Mouse (Mus musculus): ENCODE data around the gene Camta1. TPM values are rescaled to one million over a fixed set of nuclear protein-coding genes. Genes with fewer than 3 reads are reported as not detected.

Camta1 gene
- polyA plus RNA-seq, 1 experiment from 2014 or later, result 137 TPM

- no peak for ATAC-seq (replicated peaks; ENCODE audit: insufficient number of reproducible peaks, low FRiP score, low TSS enrichment)
- no peak overlapping the region for H3K27ac ChIP-seq (ENCODE audit: low read depth, low read length)
- no peaks in the 10 kb centered on the region for H3K9me3 ChIP-seq (replicated peaks; ENCODE audit: control insufficient read depth, low read length)
- H3K9ac ChIP-seq (ENCODE audit: low read depth, low read length), result no peak overlapping the region
- no peak overlapping the region for H3K4me3 ChIP-seq (ENCODE audit: low read depth, low read length)
- H3K4me2 ChIP-seq, result no peak overlapping the region
- H3K36me3 ChIP-seq (ENCODE audit: control insufficient read depth, insufficient read depth, low read length), result no peaks in the 10 kb centered on the region
- 75% methylated on average over 4 of the region's 4 CpGs for WGBS (ENCODE audit: insufficient replicate concordance)
- no peaks in the 10 kb centered on the region for H3K27me3 ChIP-seq (ENCODE audit: control insufficient read depth, insufficient read depth, low read length)
- no peaks in the 10 kb centered on the region for H3K4me1 ChIP-seq (ENCODE audit: control insufficient read depth, insufficient read depth, low read length)
Measured at GRCm38 (mm10) chr4:151567105-151567504, 294.6 kb downstream of the Camta1 start.

DNA sequence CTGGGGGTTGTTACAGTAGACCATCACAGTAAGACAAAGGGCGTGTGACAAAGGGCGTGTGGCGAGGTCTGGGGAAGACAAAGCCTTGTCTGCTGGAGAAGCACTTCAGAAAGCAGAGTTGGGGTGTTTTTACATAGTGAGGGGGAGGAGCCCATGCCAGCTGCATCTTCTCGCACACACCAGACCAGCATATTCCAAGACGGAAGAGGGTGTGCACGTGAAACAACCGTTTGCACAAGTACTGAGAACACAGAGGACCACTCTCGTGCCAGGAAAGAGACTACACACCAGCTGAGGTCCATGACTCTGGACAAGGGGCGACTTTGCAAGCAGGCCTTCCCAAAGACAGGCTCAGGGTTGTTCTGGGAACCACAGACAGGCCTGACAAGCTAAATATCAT lies 306.2 kb downstream of the Camta1 start:
- H3K36me3 ChIP-seq (ENCODE audit: control insufficient read depth, insufficient read depth, low read length), result no peaks in the 10 kb centered on the region
- H3K4me3 ChIP-seq (ENCODE audit: low read depth, low read length), result no peak overlapping the region
- no peak for ATAC-seq (replicated peaks; ENCODE audit: insufficient number of reproducible peaks, low FRiP score, low TSS enrichment)
- no peaks in the 10 kb centered on the region for H3K9me3 ChIP-seq (replicated peaks; ENCODE audit: control insufficient read depth, low read length)
- 73% methylated on average over 9 of the region's 9 CpGs for WGBS (ENCODE audit: insufficient replicate concordance)
- no peak overlapping the region for H3K9ac ChIP-seq (ENCODE audit: low read depth, low read length)
- H3K4me2 ChIP-seq, result no peak overlapping the region
- H3K27ac ChIP-seq (ENCODE audit: low read depth, low read length), result no peak overlapping the region
- no peaks in the 10 kb centered on the region for H3K27me3 ChIP-seq (ENCODE audit: control insufficient read depth, insufficient read depth, low read length)
- H3K4me1 ChIP-seq (ENCODE audit: control insufficient read depth, insufficient read depth, low read length), result no peaks in the 10 kb centered on the region

DNA sequence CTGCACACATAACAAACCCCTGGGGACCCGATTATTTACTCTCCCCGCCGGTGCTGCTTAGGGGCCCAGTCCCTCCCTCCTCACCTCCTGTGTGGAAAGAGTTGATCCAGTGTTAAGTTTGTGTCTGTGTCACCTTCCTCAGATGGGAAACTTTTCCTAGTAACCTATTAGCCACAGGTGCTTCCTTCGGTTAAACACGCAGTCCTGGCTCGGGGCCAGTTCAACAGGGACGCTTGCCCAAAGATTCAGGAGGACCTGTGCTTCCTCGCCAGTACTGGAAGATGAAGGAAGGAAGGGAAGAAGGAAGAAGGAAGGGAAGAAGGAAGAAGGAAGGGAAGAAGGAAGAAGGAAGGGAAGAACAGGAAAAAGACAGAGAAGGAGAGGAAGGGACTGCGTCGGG lies 312.2 kb downstream of the Camta1 start:
- Histone ChIP-seq H3K9me3 (replicated peaks; ENCODE audit: control insufficient read depth, low read length) (no peaks in the 10 kb centered on the region), H3K4me1 (ENCODE audit: control insufficient read depth, insufficient read depth, low read length) (no peaks in the 10 kb centered on the region), H3K27ac (ENCODE audit: low read depth, low read length) (no peak overlapping the region), H3K4me2 (no peak overlapping the region), H3K36me3 (ENCODE audit: control insufficient read depth, insufficient read depth, low read length) (no peaks in the 10 kb centered on the region), H3K4me3 (ENCODE audit: low read depth, low read length) (no peak overlapping the region), H3K27me3 (ENCODE audit: control insufficient read depth, insufficient read depth, low read length) (no peaks in the 10 kb centered on the region), H3K9ac (ENCODE audit: low read depth, low read length) (no peak overlapping the region)
- WGBS (ENCODE audit: insufficient replicate concordance), result 62% methylated on average over 10 of the region's 10 CpGs
- no peak for ATAC-seq (replicated peaks; ENCODE audit: insufficient number of reproducible peaks, low FRiP score, low TSS enrichment)

DNA sequence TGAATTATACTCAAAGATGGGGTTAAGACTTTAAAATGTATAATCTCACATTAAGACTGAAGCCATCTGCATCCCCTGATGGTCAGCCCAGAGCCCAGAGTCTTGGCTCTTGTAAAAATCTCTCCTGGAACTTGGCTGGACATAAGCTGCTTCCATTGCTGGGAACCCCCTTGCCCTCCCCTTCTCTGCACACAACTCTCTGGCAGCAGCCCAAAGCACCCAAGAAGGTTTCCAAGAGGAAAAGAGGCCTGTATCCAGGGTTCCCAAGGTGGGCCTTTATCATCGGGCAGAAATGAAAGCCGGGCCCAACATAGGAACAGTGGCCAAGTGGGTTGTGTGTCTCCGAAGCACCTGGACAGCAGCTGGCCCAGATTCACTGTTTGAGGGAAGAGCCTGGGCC lies 316.2 kb downstream of the Camta1 start:
- Histone ChIP-seq H3K27ac (ENCODE audit: low read depth, low read length) (no peak overlapping the region), H3K4me1 (ENCODE audit: control insufficient read depth, insufficient read depth, low read length) (no peaks in the 10 kb centered on the region), H3K4me3 (ENCODE audit: low read depth, low read length) (no peak overlapping the region), H3K9me3 (replicated peaks; ENCODE audit: control insufficient read depth, low read length) (no peaks in the 10 kb centered on the region), H3K36me3 (ENCODE audit: control insufficient read depth, insufficient read depth, low read length) (no peaks in the 10 kb centered on the region), H3K4me2 (no peak overlapping the region), H3K27me3 (ENCODE audit: control insufficient read depth, insufficient read depth, low read length) (no peaks in the 10 kb centered on the region), H3K9ac (ENCODE audit: low read depth, low read length) (no peak overlapping the region)
- ATAC-seq (replicated peaks; ENCODE audit: insufficient number of reproducible peaks, low FRiP score, low TSS enrichment), result no peak
- 87% methylated on average over 3 of the region's 3 CpGs for WGBS (ENCODE audit: insufficient replicate concordance)

DNA sequence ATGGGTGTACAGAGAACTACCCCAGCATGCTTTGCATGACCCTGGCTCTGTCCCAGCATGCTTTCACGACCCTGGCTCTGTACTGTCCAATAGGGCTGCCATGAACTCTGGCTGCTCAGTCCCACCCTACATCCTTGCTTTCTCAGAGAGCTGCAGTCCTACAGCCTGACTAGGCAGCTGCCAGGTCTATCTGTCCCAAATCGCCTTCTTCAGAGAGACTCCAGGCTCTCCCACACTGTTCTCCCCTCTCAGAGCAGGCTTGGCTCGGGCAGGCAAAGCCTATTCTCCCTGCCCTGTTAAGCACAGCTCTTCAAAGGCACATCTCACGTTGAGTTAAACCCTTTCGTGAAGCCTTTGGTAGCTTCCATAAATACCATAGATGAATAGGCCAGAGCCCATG lies 317.5 kb downstream of the Camta1 start:
- Histone ChIP-seq H3K9me3 (replicated peaks; ENCODE audit: control insufficient read depth, low read length) (no peaks in the 10 kb centered on the region), H3K27me3 (ENCODE audit: control insufficient read depth, insufficient read depth, low read length) (no peaks in the 10 kb centered on the region), H3K4me3 (ENCODE audit: low read depth, low read length) (no peak overlapping the region), H3K4me2 (no peak overlapping the region), H3K9ac (ENCODE audit: low read depth, low read length) (no peak overlapping the region), H3K27ac (ENCODE audit: low read depth, low read length) (no peak overlapping the region), H3K36me3 (ENCODE audit: control insufficient read depth, insufficient read depth, low read length) (no peaks in the 10 kb centered on the region), H3K4me1 (ENCODE audit: control insufficient read depth, insufficient read depth, low read length) (no peaks in the 10 kb centered on the region)
- WGBS (ENCODE audit: insufficient replicate concordance), result 61% methylated on average over 5 of the region's 5 CpGs
- ATAC-seq (replicated peaks; ENCODE audit: insufficient number of reproducible peaks, low FRiP score, low TSS enrichment), result no peak

DNA sequence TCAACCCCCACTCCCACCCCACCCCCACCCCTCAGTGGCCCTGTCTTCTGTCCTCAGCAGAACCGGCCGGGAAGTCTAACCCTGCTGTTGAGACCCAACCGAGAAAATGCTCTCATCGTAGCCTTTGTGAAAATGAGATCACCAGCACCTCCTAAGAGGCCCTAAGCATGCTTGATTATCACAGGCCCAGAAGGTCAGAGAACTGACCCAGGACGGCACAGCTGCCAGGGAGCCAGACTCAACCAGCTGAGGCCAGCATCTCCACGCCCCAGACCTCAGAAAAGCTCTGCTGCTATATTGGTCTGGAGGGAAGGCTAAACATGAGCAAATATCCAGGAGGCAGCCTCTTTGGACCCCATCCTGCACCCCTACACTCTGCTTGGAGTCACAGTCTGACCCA lies 321.1 kb downstream of the Camta1 start:
- no peak overlapping the region for H3K27ac ChIP-seq (ENCODE audit: low read depth, low read length)
- no peak for ATAC-seq (replicated peaks; ENCODE audit: insufficient number of reproducible peaks, low FRiP score, low TSS enrichment)

GRCm38 (mm10) chr4:151539881-151540280 lies 321.8 kb downstream of the Camta1 start:
- no peak overlapping the region for H3K27ac ChIP-seq (ENCODE audit: low read depth, low read length)
- no peak overlapping the region for H3K9ac ChIP-seq (ENCODE audit: low read depth, low read length)
- ATAC-seq (replicated peaks; ENCODE audit: insufficient number of reproducible peaks, low FRiP score, low TSS enrichment), result no peak

More for the DNA sequence above, 321.1 kb downstream of the Camta1 start:
- Histone ChIP-seq H3K4me3 (ENCODE audit: low read depth, low read length) (no peak overlapping the region), H3K4me1 (ENCODE audit: control insufficient read depth, insufficient read depth, low read length) (peaks cover 4% of the 10 kb centered on the region; the same call in 1 of the 2 replicates), H3K36me3 (ENCODE audit: control insufficient read depth, insufficient read depth, low read length) (no peaks in the 10 kb centered on the region), H3K4me2 (no peak overlapping the region), H3K9ac (ENCODE audit: low read depth, low read length) (no peak overlapping the region), H3K9me3 (replicated peaks; ENCODE audit: control insufficient read depth, low read length) (no peaks in the 10 kb centered on the region), H3K27me3 (ENCODE audit: control insufficient read depth, insufficient read depth, low read length) (no peaks in the 10 kb centered on the region)
- 47% methylated on average over 6 of the region's 6 CpGs for WGBS (ENCODE audit: insufficient replicate concordance)

GRCm38 (mm10) chr4:151539167-151539525 lies 322.5 kb downstream of the Camta1 start:
- 78% methylated on average over 10 of the region's 10 CpGs for WGBS (ENCODE audit: insufficient replicate concordance)
- no peaks in the 10 kb centered on the region for H3K27me3 ChIP-seq (ENCODE audit: control insufficient read depth, insufficient read depth, low read length)
- H3K36me3 ChIP-seq (ENCODE audit: control insufficient read depth, insufficient read depth, low read length), result no peaks in the 10 kb centered on the region
- peaks cover 6% of the 10 kb centered on the region; the same call in 1 of the 2 replicates for H3K4me1 ChIP-seq (ENCODE audit: control insufficient read depth, insufficient read depth, low read length)
- no peak for ATAC-seq (replicated peaks; ENCODE audit: insufficient number of reproducible peaks, low FRiP score, low TSS enrichment)
- no peak overlapping the region for H3K4me3 ChIP-seq (ENCODE audit: low read depth, low read length)
- H3K9ac ChIP-seq (ENCODE audit: low read depth, low read length), result no peak overlapping the region
- no peak overlapping the region for H3K4me2 ChIP-seq
- H3K9me3 ChIP-seq (replicated peaks; ENCODE audit: control insufficient read depth, low read length), result no peaks in the 10 kb centered on the region
- H3K27ac ChIP-seq (ENCODE audit: low read depth, low read length), result no peak overlapping the region

More at GRCm38 (mm10) chr4:151539881-151540280, 321.8 kb downstream of the Camta1 start:
- Histone ChIP-seq H3K4me1 (ENCODE audit: control insufficient read depth, insufficient read depth, low read length) (peaks cover 6% of the 10 kb centered on the region; the same call in 1 of the 2 replicates), H3K4me3 (ENCODE audit: low read depth, low read length) (no peak overlapping the region), H3K27me3 (ENCODE audit: control insufficient read depth, insufficient read depth, low read length) (no peaks in the 10 kb centered on the region), H3K36me3 (ENCODE audit: control insufficient read depth, insufficient read depth, low read length) (no peaks in the 10 kb centered on the region), H3K4me2 (no peak overlapping the region), H3K9me3 (replicated peaks; ENCODE audit: control insufficient read depth, low read length) (no peaks in the 10 kb centered on the region)
- WGBS (ENCODE audit: insufficient replicate concordance), result 64% methylated on average over 5 of the region's 5 CpGs

DNA sequence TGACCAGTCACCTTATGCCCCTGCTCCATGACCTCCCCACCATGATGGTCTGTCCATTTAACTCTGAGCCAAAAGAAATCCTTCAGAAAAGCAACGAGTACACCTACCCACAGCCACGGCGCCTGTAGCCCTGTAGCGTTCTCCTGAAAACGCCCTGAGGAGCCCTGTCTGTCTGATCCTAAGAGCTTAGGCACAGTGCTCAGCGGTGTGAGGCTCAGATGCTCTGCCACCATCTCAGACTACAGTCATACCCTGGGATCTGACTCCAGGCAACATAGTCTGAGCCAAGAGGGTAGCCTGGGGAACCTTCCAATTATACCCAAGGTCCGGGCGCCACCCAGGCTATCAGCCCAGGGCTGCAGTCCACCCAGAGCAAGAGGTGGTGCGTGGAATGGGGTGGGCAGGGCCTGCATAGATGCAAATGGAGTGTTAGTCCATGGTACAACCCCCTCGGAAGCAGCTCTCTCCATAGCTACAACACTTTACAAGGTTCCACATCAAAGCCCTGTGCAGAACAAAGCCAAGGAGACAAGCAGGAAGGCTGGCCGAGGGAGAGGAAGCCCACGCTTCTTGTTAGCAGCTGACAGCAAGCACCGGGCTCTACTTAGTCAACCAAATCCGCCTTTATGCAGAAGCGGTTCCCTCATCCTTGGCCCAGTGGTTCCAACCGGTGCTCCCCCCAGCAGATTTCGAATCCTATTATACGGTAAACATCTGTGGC lies 323.1 kb downstream of the Camta1 start:
- ATAC-seq (replicated peaks; ENCODE audit: insufficient number of reproducible peaks, low FRiP score, low TSS enrichment), result no peak
- no peaks in the 10 kb centered on the region for H3K27me3 ChIP-seq (ENCODE audit: control insufficient read depth, insufficient read depth, low read length)
- no peak overlapping the region for H3K9ac ChIP-seq (ENCODE audit: low read depth, low read length)
- WGBS (ENCODE audit: insufficient replicate concordance), result 77% methylated on average over 18 of the region's 18 CpGs
- H3K4me2 ChIP-seq, result no peak overlapping the region
- H3K4me1 ChIP-seq (ENCODE audit: control insufficient read depth, insufficient read depth, low read length), result peaks cover 12% of the 10 kb centered on the region; the same call in 1 of the 2 replicates
- H3K27ac ChIP-seq (ENCODE audit: low read depth, low read length), result no peak overlapping the region
- H3K4me3 ChIP-seq (ENCODE audit: low read depth, low read length), result no peak overlapping the region
- H3K36me3 ChIP-seq (ENCODE audit: control insufficient read depth, insufficient read depth, low read length), result no peaks in the 10 kb centered on the region
- no peaks in the 10 kb centered on the region for H3K9me3 ChIP-seq (replicated peaks; ENCODE audit: control insufficient read depth, low read length)
